Mouse (Mus musculus) CH12.LX (cell line): ENCODE measurements around the gene Ano10.

Experiments used
- CTCF ChIP-seq, 2 experiments: IDR thresholded peaks in 1 of 2; conservative IDR thresholded peaks in 1 of 2; 2 replicates each; pipeline ENCODE4 v1.5.1; 2011 to 2012; ENCODE audit warnings: low read depth in 2 of 2, low read length in 2 of 2, improper control_type of control experiment in 1 of 2, inconsistent platforms in 1 of 2, mild to moderate bottlenecking in 1 of 2, moderate library complexity in 1 of 2
- KAT2A ChIP-seq: IDR thresholded peaks from 2 replicates; pipeline ENCODE4 v1.6.1; 2012; ENCODE audit warnings: low read length, improper control_type of control experiment, inconsistent platforms; ENCODE audit not compliant: insufficient replicate concordance
- MAFK ChIP-seq: IDR thresholded peaks from 2 replicates; pipeline ENCODE4 v1.6.1; 2011; ENCODE audit warnings: low read length, improper control_type of control experiment; ENCODE audit not compliant: insufficient replicate concordance
- MAZ ChIP-seq: IDR thresholded peaks from 2 replicates; pipeline ENCODE4 v1.6.1; 2012; ENCODE audit warnings: low read depth, mild to moderate bottlenecking, inconsistent platforms, low read length, improper control_type of control experiment, moderate library complexity
- MEF2A ChIP-seq: IDR thresholded peaks from 2 replicates; pipeline ENCODE4 v1.6.1; 2014; ENCODE audit warnings: low read depth, mild to moderate bottlenecking, inconsistent platforms, low read length, improper control_type of control experiment, borderline replicate concordance
- POLR2A ChIP-seq: IDR thresholded peaks from 2 replicates; pipeline ENCODE4 v1.6.1; 2011; ENCODE audit warnings: low read depth, mild to moderate bottlenecking, improper control_type of control experiment, low read length
- POLR2AphosphoS2 ChIP-seq: IDR thresholded peaks from 2 replicates; pipeline ENCODE4 v1.6.1; 2011; ENCODE audit warnings: low read depth, low read length, improper control_type of control experiment
- SIN3A ChIP-seq: IDR thresholded peaks from 2 replicates; pipeline ENCODE4 v1.6.1; 2012; ENCODE audit warnings: low read length, improper control_type of control experiment, inconsistent platforms
- USF1 ChIP-seq: IDR thresholded peaks from 2 replicates; pipeline ENCODE4 v1.6.1; 2014; ENCODE audit warnings: low read depth, mild to moderate bottlenecking, inconsistent platforms, low read length, improper control_type of control experiment
- ZC3H11A ChIP-seq: IDR thresholded peaks from 2 replicates; pipeline ENCODE4 v1.6.1; 2012; ENCODE audit warnings: low read depth, mild to moderate bottlenecking, inconsistent platforms, low read length, improper control_type of control experiment
- ZMIZ1 ChIP-seq: IDR thresholded peaks from 2 replicates; pipeline ENCODE4 v1.6.1; 2012; ENCODE audit warnings: low read depth, mild to moderate bottlenecking, inconsistent platforms, low read length, improper control_type of control experiment
- ZNF384 ChIP-seq: IDR thresholded peaks from 2 replicates; pipeline ENCODE4 v1.6.1; 2012; ENCODE audit warnings: low read depth, low read length, improper control_type of control experiment, inconsistent platforms

- TF ChIP-seq MAZ: no peak
- no peak for TF ChIP-seq KAT2A
- no peak for TF ChIP-seq SIN3A
- no peak for TF ChIP-seq ZNF384
- TF ChIP-seq CTCF (conservative IDR thresholded peaks at IDR 0.05 in 1 of 2, IDR thresholded peaks at IDR 0.05 in 1 of 2; ENCODE audit: low read depth in 2 of 2, low read length in 2 of 2): no peak
- TF ChIP-seq MEF2A: no peak
- TF ChIP-seq ZC3H11A: no peak
- no peak for TF ChIP-seq USF1
- no peak for TF ChIP-seq POLR2A
- TF ChIP-seq MAFK: no peak
- no peak for TF ChIP-seq ZMIZ1
- no peak for TF ChIP-seq POLR2AphosphoS2
These were observed 141.7 kb downstream of the Ano10 start for GRCm38 (mm10) chr9:122152501-122152900.
